Mouse (Mus musculus): Measurements from ENCODE around the gene Cep83.

GRCm38 (mm10) chr10:94793914-94794313, 105.5 kb downstream of the Cep83 start:
- TF ChIP-seq POLR2A (IDR thresholded peaks at IDR 0.05; ENCODE audit: borderline replicate concordance, insufficient read depth, low read length) (no peak), CTCF (IDR thresholded peaks at IDR 0.05; ENCODE audit: borderline replicate concordance, insufficient read depth, low read depth, low read length) (no peak)
